Comparison of ENCODE assay signal across 9 mouse cellular contexts in genomic region chrX:20059381-20059971, GRCm38 (mm10). TPM values are rescaled to one million over a fixed set of nuclear protein-coding genes. Genes with fewer than 3 reads are reported as not detected.
A peak's percentile ranks its signal among the peaks of the same experiment; 100 is the strongest.
DNase-seq lines count a peak whose midpoint lies in the region; ATAC-seq and TF ChIP-seq lines count a peak whose summit lies in the region.
"Had no signal": no experiment of that assay in that cellular context is flagged by ENCODE, and none has a peak within 500 bp of the region (broad histone marks: within the 10 kb centered on the region; RNA-seq: fewer than 3 reads in every experiment).

Chst7 (plus strand) TSS chrX:20059560.

- no peak for TF ChIP-seq CTCF in embryonic fibroblast, embryonic 13.5 days (IDR thresholded peaks at IDR 0.05; ENCODE audit: borderline replicate concordance, insufficient read depth, low read length)

- H3K36me3 ChIP-seq in heart, embryonic 10.5 days, result no peaks in the 10 kb centered on the region
- H3K36me3 ChIP-seq in limb, embryonic 15.5 days, result no peaks in the 10 kb centered on the region
- H3K36me3 ChIP-seq in midbrain, embryonic 14.5 days (ENCODE audit: control insufficient read depth, insufficient read depth, low read length), result no peaks in the 10 kb centered on the region
- no peaks in the 10 kb centered on the region for H3K36me3 ChIP-seq in stomach, embryonic 15.5 days
- H3K36me3 ChIP-seq: G1E had no signal

- peak within 1 kb of the TSS; percentile 56 for H3K4me3 ChIP-seq in embryonic fibroblast, embryonic 13.5 days (ENCODE audit: insufficient read depth, low read length)
- peak within 1 kb of the TSS; percentile 63 for H3K4me3 ChIP-seq in heart, embryonic 10.5 days
- H3K4me3 ChIP-seq in limb, embryonic 15.5 days, result peak within 1 kb of the TSS; percentile 43
- peak within 1 kb of the TSS; percentile 42 for H3K4me3 ChIP-seq in midbrain, embryonic 14.5 days (replicated peaks; ENCODE audit: low read depth, low read length)
- peak within 1 kb of the TSS; percentile 42 for H3K4me3 ChIP-seq in stomach, embryonic 15.5 days (replicated peaks)

- H3K4me1 ChIP-seq in embryonic fibroblast, embryonic 13.5 days (ENCODE audit: control insufficient read depth, insufficient read depth, low read length), result no peaks in the 10 kb centered on the region
- no peaks in the 10 kb centered on the region for H3K4me1 ChIP-seq in heart, embryonic 10.5 days
- 0 out of 2 replicates have a peak, but pooled peaks cover 6% of the 10 kb centered on the region for H3K4me1 ChIP-seq in limb, embryonic 15.5 days
- H3K4me1 ChIP-seq in midbrain, embryonic 14.5 days (ENCODE audit: control insufficient read depth, insufficient read depth, low read length), result no peaks in the 10 kb centered on the region
- H3K4me1 ChIP-seq in stomach, embryonic 15.5 days, result peaks cover 4% of the 10 kb centered on the region; the same call in 1 of the 2 replicates

- ATAC-seq in limb, embryonic 15.5 days (ENCODE audit: insufficient number of reproducible peaks, low FRiP score, low TSS enrichment, low read depth), result peak; percentile 88
- ATAC-seq in midbrain, embryonic 14.5 days (ENCODE audit: low FRiP score, low TSS enrichment), result peak; percentile 62
- peak; percentile 91 for ATAC-seq in stomach, embryonic 15.5 days (ENCODE audit: insufficient read depth, low FRiP score, low read depth)

- 0 out of 2 replicates have a peak within 1 kb of the TSS, but pooled peaks have one; percentile 14 for H3K9ac ChIP-seq in limb, embryonic 15.5 days
- H3K9ac ChIP-seq in midbrain, embryonic 14.5 days (replicated peaks; ENCODE audit: low read length), result peak within 1 kb of the TSS; percentile 26; the same call in 1 of the 2 replicates
- no peak within 1 kb of the TSS for H3K9ac ChIP-seq in stomach, embryonic 15.5 days

- no peak within 1 kb of the TSS for H3K27ac ChIP-seq in embryonic fibroblast, embryonic 13.5 days (ENCODE audit: insufficient read depth, low read length)
- no peak within 1 kb of the TSS for H3K27ac ChIP-seq in heart, embryonic 10.5 days
- H3K27ac ChIP-seq in limb, embryonic 15.5 days, result no peak within 1 kb of the TSS
- H3K27ac ChIP-seq in midbrain, embryonic 14.5 days (replicated peaks; ENCODE audit: low read depth, low read length), result no peak within 1 kb of the TSS
- no peak within 1 kb of the TSS for H3K27ac ChIP-seq in stomach, embryonic 15.5 days

- peaks cover 18% of the 10 kb centered on the region; the same call in 1 of the 2 replicates for H3K27me3 ChIP-seq in heart, embryonic 10.5 days (ENCODE audit: insufficient read depth, poor library complexity, severe bottlenecking)
- H3K27me3 ChIP-seq in limb, embryonic 15.5 days, result peaks cover 12% of the 10 kb centered on the region
- H3K27me3 ChIP-seq in midbrain, embryonic 14.5 days (ENCODE audit: control insufficient read depth, insufficient read depth, low read length), result no peaks in the 10 kb centered on the region
- peaks cover 5% of the 10 kb centered on the region; the same call in 1 of the 2 replicates for H3K27me3 ChIP-seq in stomach, embryonic 15.5 days (replicated peaks)

- 16% methylated on average over 40 of the region's 40 CpGs for WGBS in heart, embryonic 10.5 days
- WGBS in limb, embryonic 15.5 days, result 25% methylated on average over 40 of the region's 40 CpGs
- 27% methylated on average over 40 of the region's 40 CpGs for WGBS in midbrain, embryonic 14.5 days
- WGBS in stomach, embryonic 15.5 days, result 20% methylated on average over 38 of the region's 40 CpGs

- DNase-seq in thymus, adult 18-20 months, result peak; percentile 2 to 4
- DNase-seq in thymus, postnatal 0 days (ENCODE audit: low spot score), result no peak
- peak; percentile 83 for DNase-seq in heart, embryonic 10.5 days (ENCODE audit: low spot score)
- peak; percentile 68 to 85 for DNase-seq in kidney, adult 8-10 months
- peak; percentile 48 for DNase-seq in midbrain, embryonic 14.5 days

- peak within 1 kb of the TSS; percentile 73 for H3K4me2 ChIP-seq in limb, embryonic 15.5 days
- peak within 1 kb of the TSS; percentile 64 for H3K4me2 ChIP-seq in midbrain, embryonic 14.5 days (ENCODE audit: low read length)
- peak within 1 kb of the TSS; percentile 81 for H3K4me2 ChIP-seq in stomach, embryonic 15.5 days

- H3K9me3 ChIP-seq in heart, embryonic 10.5 days, result no peaks in the 10 kb centered on the region
- no peaks in the 10 kb centered on the region for H3K9me3 ChIP-seq in limb, embryonic 15.5 days
- H3K9me3 ChIP-seq in midbrain, embryonic 14.5 days (ENCODE audit: control insufficient read depth, low read length), result no peaks in the 10 kb centered on the region
- no peaks in the 10 kb centered on the region for H3K9me3 ChIP-seq in stomach, embryonic 15.5 days

- TF ChIP-seq POLR2A in embryonic fibroblast, embryonic 13.5 days (IDR thresholded peaks at IDR 0.05; ENCODE audit: low read depth, low read length), result peak; percentile 59

RNA-seq across cellular contexts. Expression of gene Chst7, which starts in this region (rescaled TPM):
- 2.7 TPM in 2 replicates for polyA plus RNA-seq in thymus, postnatal 0 days (2015; fragmentation: Nextera tagmentation; extraction: Ambion mirVana)
- 3.0 and 5.8 TPM in 2 replicates for polyA plus RNA-seq in embryonic fibroblast, embryonic 13.5 days (2011; ENCODE audit: insufficient read length, low read depth, missing spikeins)
- polyA plus RNA-seq in heart, embryonic 10.5 days (2016; fragmentation: Nextera tagmentation; extraction: Ambion mirVana), result 2.8 TPM in 2 replicates
- polyA plus RNA-seq in limb, embryonic 15.5 days (2015; fragmentation: Nextera tagmentation; extraction: Ambion mirVana), result 4.9 and 6.0 TPM in 2 replicates
- polyA plus RNA-seq in midbrain, embryonic 14.5 days (2014; fragmentation: Nextera tagmentation; extraction: Ambion mirVana), result 4.7 and 5.7 TPM in 2 replicates
- polyA plus RNA-seq in stomach, embryonic 15.5 days (2015; fragmentation: Nextera tagmentation; extraction: Ambion mirVana), result 4.4 and 4.5 TPM in 2 replicates
- polyA plus RNA-seq: G1E had no signal
